Mouse (Mus musculus) hindbrain, embryonic 16.5 days (tissue): ENCODE measurements at regions not wholly inside any gene's neighbourhood (a gene's known extent, or its start where the extent isn't known, plus 50 kb on each side); places are given as distances from the start of the nearest gene placed in this dataset.

ENCODE experiments used
- ATAC-seq: fragments of 200-750 bp; cut with Nextera tagmentation; 2 replicates; pipeline ENCODE4 v1.8.0; 2017; ENCODE audit warnings: moderate TSS enrichment, moderate library complexity
- H3K27ac ChIP-seq: fragments of 300-500 bp; sonication (generic); 2 replicates; pipeline ENCODE4 v1.5.1; 2014; ENCODE audit warnings: low read depth, mild to moderate bottlenecking, control low read depth, low read length, moderate library complexity
- H3K27me3 ChIP-seq: fragments of 300-500 bp; sonication (generic); replicated peaks from 2 replicates; pipeline ENCODE4 v1.6.1; 2014; ENCODE audit warnings: low read length; ENCODE audit not compliant: control insufficient read depth, insufficient read depth
- H3K36me3 ChIP-seq: fragments of 300-500 bp; sonication (generic); 2 replicates; pipeline ENCODE4 v1.6.1; 2014; ENCODE audit warnings: mild to moderate bottlenecking, low read length, moderate library complexity, mixed read lengths; ENCODE audit not compliant: control insufficient read depth, insufficient read depth
- H3K4me1 ChIP-seq: fragments of 300-500 bp; sonication (generic); 2 replicates; pipeline ENCODE4 v1.6.1; 2014; ENCODE audit warnings: low read depth, low read length; ENCODE audit not compliant: control insufficient read depth, insufficient read depth
- H3K4me2 ChIP-seq: fragments of 300-500 bp; sonication (generic); 2 replicates; pipeline ENCODE4 v1.6.1; 2014; ENCODE audit warnings: mild to moderate bottlenecking, low read length, control low read depth, moderate library complexity
- H3K4me3 ChIP-seq: fragments of 300-500 bp; sonication (generic); 2 replicates; pipeline ENCODE4 v1.5.1; 2014; ENCODE audit warnings: mild to moderate bottlenecking, low read length, control low read depth, moderate library complexity
- H3K9ac ChIP-seq: fragments of 300-500 bp; sonication (generic); 2 replicates; pipeline ENCODE4 v1.6.1; 2014; ENCODE audit warnings: low read depth, mild to moderate bottlenecking, control low read depth, low read length, moderate library complexity
- H3K9me3 ChIP-seq: fragments of 300-500 bp; sonication (generic); 2 replicates; pipeline ENCODE4 v1.6.1; 2014; ENCODE audit warnings: mild to moderate bottlenecking, low read length, moderate library complexity; ENCODE audit not compliant: control insufficient read depth
- WGBS: fragments of 180-500 bp; shearing (Covaris S2); extraction: QIAGEN DNeasy Blood & Tissue Kit; methylation state at CpG from one replicate; pipeline ENCODE4 v1.1.7; 2014; 5-methylcytosine and 5-hydroxymethylcytosine counted together

- H3K9me3 ChIP-seq = no peaks in the 10 kb centered on the region
- no peak for ATAC-seq
- H3K9ac ChIP-seq = no peak overlapping the region
- H3K4me2 ChIP-seq = no peak overlapping the region
- H3K4me1 ChIP-seq = no peaks in the 10 kb centered on the region
- no peak overlapping the region for H3K4me3 ChIP-seq
- WGBS = 48% methylated on average over 3 of the region's 3 CpGs
- no peaks in the 10 kb centered on the region for H3K27me3 ChIP-seq
- H3K27ac ChIP-seq = no peak overlapping the region
- H3K36me3 ChIP-seq = no peaks in the 10 kb centered on the region
These were observed 355.5 kb downstream of the Anxa1 start for GRCm38 (mm10) chr19:20035223-20035622.

- ATAC-seq = peak; percentile 74
- H3K27ac ChIP-seq = no peak overlapping the region
- no peak overlapping the region for H3K4me3 ChIP-seq
- no peak overlapping the region for H3K9ac ChIP-seq
- 39% methylated on average over 11 of the region's 11 CpGs for WGBS
- no peaks in the 10 kb centered on the region for H3K9me3 ChIP-seq
- no peaks in the 10 kb centered on the region for H3K4me1 ChIP-seq
- H3K36me3 ChIP-seq = no peaks in the 10 kb centered on the region
- peak overlapping the region; percentile 19 for H3K4me2 ChIP-seq
- no peaks in the 10 kb centered on the region for H3K27me3 ChIP-seq
These were observed 363.0 kb downstream of the Anxa1 start for GRCm38 (mm10) chr19:20027667-20028282.

DNA sequence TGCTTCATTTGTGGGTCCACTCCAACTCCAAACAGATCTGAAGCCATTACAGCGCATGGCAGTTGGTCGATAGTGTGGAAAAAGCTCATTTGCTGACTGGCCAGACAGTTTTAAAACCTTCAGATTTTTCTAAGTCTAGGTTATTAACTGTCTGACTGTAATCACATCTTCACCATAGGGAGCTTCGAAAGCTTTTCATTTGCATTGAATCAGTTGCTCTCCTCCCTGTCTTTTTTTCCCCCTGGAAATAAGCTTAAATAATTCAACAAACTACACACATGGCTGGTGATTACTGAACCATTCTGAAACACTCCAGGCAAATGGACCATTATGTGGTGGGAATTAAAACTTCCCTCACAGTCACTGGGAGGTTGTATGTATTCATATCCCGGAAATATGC, 376.6 kb downstream of the Anxa1 start:
- Histone ChIP-seq H3K27ac (no peak overlapping the region), H3K9me3 (no peaks in the 10 kb centered on the region), H3K9ac (no peak overlapping the region), H3K27me3 (no peaks in the 10 kb centered on the region), H3K4me3 (no peak overlapping the region), H3K4me1 (no peaks in the 10 kb centered on the region; the same call in 1 of the 2 replicates), H3K36me3 (no peaks in the 10 kb centered on the region), H3K4me2 (no peak overlapping the region)
- ATAC-seq = peak; percentile 44; the same call in 1 of the 2 replicates
- WGBS = 53% methylated on average over 4 of the region's 4 CpGs

GRCm38 (mm10) chr19:20009801-20010441, 380.8 kb downstream of the Anxa1 start:
- Histone ChIP-seq H3K27ac (peak overlapping the region; percentile 29), H3K9ac (peak overlapping the region; percentile 17; the same call in 1 of the 2 replicates)
- ATAC-seq = peak; percentile 91

DNA sequence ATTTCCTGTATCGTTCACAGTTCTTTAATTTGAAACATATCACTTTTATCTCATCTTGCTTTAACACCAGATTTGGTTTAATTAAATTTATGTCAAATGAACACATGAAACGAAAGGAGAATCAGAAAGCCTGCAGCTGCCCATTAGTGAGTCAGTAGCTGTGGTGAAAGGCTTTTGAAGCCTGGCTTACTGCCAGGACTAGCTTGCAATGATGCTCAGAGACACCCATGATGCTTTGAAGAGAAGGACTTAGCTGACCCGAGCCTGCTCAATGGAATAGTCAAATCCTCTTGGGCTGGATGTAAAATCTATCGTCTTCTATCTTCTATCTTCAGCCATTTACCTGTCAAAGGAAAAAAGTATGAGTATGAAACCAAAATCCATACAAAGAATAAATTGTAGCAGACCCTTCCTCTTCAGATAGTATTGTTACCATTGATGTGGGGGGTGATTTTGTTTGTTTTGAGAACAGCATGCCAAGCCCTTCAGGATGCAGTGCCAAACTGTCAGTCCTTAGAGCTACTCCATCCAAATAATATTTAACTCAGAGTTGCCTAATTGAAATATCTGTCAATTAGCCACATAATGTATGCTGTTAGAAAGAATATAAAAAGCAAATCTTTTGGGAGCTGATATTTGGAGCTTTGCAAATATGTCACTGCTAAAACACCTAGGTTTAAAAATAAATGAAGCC, 384.7 kb downstream of the Anxa1 start:
- Histone ChIP-seq H3K27me3 (no peaks in the 10 kb centered on the region), H3K9me3 (no peaks in the 10 kb centered on the region), H3K9ac (no peak overlapping the region), H3K4me3 (no peak overlapping the region), H3K4me1 (no peaks in the 10 kb centered on the region; the same call in 1 of the 2 replicates), H3K4me2 (no peak overlapping the region), H3K27ac (no peak overlapping the region), H3K36me3 (no peaks in the 10 kb centered on the region)
- 29% methylated on average over 4 of the region's 4 CpGs for WGBS
- peak; percentile 77 for ATAC-seq

More at GRCm38 (mm10) chr19:20009801-20010441, 380.8 kb downstream of the Anxa1 start:
- Histone ChIP-seq H3K4me1 (no peaks in the 10 kb centered on the region; the same call in 1 of the 2 replicates), H3K36me3 (no peaks in the 10 kb centered on the region), H3K27me3 (no peaks in the 10 kb centered on the region), H3K4me2 (peak overlapping the region; percentile 34), H3K9me3 (no peaks in the 10 kb centered on the region), H3K4me3 (no peak overlapping the region)
- 51% methylated on average over 12 of the region's 12 CpGs for WGBS

- H3K9ac ChIP-seq = no peak overlapping the region
- no peaks in the 10 kb centered on the region for H3K4me1 ChIP-seq
- H3K27me3 ChIP-seq = no peaks in the 10 kb centered on the region
- WGBS = 95% methylated on average over 1 of the region's 1 CpGs
- no peak for ATAC-seq
- H3K36me3 ChIP-seq = no peaks in the 10 kb centered on the region
- H3K4me2 ChIP-seq = no peak overlapping the region
- H3K9me3 ChIP-seq = no peaks in the 10 kb centered on the region
- no peak overlapping the region for H3K4me3 ChIP-seq
- H3K27ac ChIP-seq = no peak overlapping the region
These were observed 403.5 kb downstream of the Anxa1 start for GRCm38 (mm10) chr19:19987255-19987654.

DNA sequence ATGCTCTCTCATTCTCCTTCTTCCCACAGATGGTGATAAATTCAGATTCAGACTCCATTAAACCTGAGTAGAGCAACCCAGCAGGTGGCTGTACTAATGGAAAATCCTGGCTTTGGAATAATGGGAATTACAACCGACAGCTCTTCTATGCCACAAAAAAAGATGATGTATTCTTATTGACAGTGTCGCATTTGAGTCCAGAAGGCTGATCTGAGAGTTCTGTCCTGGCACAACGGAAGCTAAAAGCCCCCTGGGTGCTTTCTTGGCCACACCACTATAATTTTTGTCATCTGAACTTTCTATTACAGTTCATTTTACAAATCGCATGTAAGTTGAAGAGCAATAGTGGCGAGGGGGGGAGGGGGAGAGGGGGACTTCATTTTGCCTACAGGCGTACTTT, 411.9 kb downstream of the Anxa1 start:
- no peak for ATAC-seq
- Histone ChIP-seq H3K9ac (no peak overlapping the region), H3K36me3 (no peaks in the 10 kb centered on the region), H3K4me1 (no peaks in the 10 kb centered on the region), H3K27me3 (no peaks in the 10 kb centered on the region), H3K9me3 (no peaks in the 10 kb centered on the region), H3K27ac (no peak overlapping the region), H3K4me2 (no peak overlapping the region), H3K4me3 (no peak overlapping the region)
- 61% methylated on average over 6 of the region's 6 CpGs for WGBS

GRCm38 (mm10) chr19:19977609-19978259, 413.0 kb downstream of the Anxa1 start:
- Histone ChIP-seq H3K4me2 (peak overlapping the region; percentile 25), H3K4me1 (no peaks in the 10 kb centered on the region), H3K9me3 (no peaks in the 10 kb centered on the region), H3K27me3 (no peaks in the 10 kb centered on the region), H3K4me3 (no peak overlapping the region), H3K36me3 (no peaks in the 10 kb centered on the region), H3K9ac (no peak overlapping the region), H3K27ac (no peak overlapping the region; the same call in 1 of the 2 replicates)
- WGBS = 41% methylated on average over 9 of the region's 9 CpGs
- peak; percentile 52 for ATAC-seq

- H3K4me1 ChIP-seq = no peaks in the 10 kb centered on the region
- 72% methylated on average over 2 of the region's 2 CpGs for WGBS
- no peaks in the 10 kb centered on the region for H3K27me3 ChIP-seq
- ATAC-seq = no peak
- no peak overlapping the region for H3K4me3 ChIP-seq
- H3K4me2 ChIP-seq = no peak overlapping the region
- H3K9me3 ChIP-seq = no peaks in the 10 kb centered on the region
- no peaks in the 10 kb centered on the region for H3K36me3 ChIP-seq
- H3K9ac ChIP-seq = no peak overlapping the region
- H3K27ac ChIP-seq = no peak overlapping the region
These were observed 414.0 kb downstream of the Anxa1 start for GRCm38 (mm10) chr19:19976776-19977175.
